Mouse (Mus musculus): ENCODE data around the gene Midn.

Gene Midn

GRCm38 (mm10) chr10:80193976-80194375 lies 45.9 kb downstream of the Midn start:
- DNase-seq (ENCODE audit: low spot score in 2 of 2): no peak

- DNase-seq (ENCODE audit: low spot score in 2 of 2): no peak
These were observed 46.4 kb downstream of the Midn start for GRCm38 (mm10) chr10:80194441-80194840.

- no peak for DNase-seq (ENCODE audit: low spot score in 2 of 2)
These were observed 48.1 kb downstream of the Midn start for GRCm38 (mm10) chr10:80196167-80196566.

GRCm38 (mm10) chr10:80196778-80197581 lies 48.9 kb downstream of the Midn start:
- DNase-seq (ENCODE audit: low spot score in 2 of 2): no peak

- DNase-seq (ENCODE audit: low spot score in 2 of 2): peak; percentile 59 to 76
These were observed 51.5 kb downstream of the Midn start for GRCm38 (mm10) chr10:80199440-80200008.

GRCm38 (mm10) chr10:80200485-80200884 lies 52.4 kb downstream of the Midn start:
- DNase-seq (ENCODE audit: low spot score in 2 of 2): no peak

- DNase-seq (ENCODE audit: low spot score in 2 of 2): no peak
These were observed 56.0 kb downstream of the Midn start for GRCm38 (mm10) chr10:80204055-80204454.

GRCm38 (mm10) chr10:80207201-80207600 lies 59.1 kb downstream of the Midn start:
- DNase-seq (ENCODE audit: low spot score in 2 of 2): no peak

GRCm38 (mm10) chr10:80207676-80208075 lies 59.6 kb downstream of the Midn start:
- no peak for DNase-seq (ENCODE audit: low spot score in 2 of 2)

Data from cerebellum, postnatal 4 days (tissue).